Mouse (Mus musculus): ENCODE measurements around the gene Eral1.

The Eral1 gene

DNA sequence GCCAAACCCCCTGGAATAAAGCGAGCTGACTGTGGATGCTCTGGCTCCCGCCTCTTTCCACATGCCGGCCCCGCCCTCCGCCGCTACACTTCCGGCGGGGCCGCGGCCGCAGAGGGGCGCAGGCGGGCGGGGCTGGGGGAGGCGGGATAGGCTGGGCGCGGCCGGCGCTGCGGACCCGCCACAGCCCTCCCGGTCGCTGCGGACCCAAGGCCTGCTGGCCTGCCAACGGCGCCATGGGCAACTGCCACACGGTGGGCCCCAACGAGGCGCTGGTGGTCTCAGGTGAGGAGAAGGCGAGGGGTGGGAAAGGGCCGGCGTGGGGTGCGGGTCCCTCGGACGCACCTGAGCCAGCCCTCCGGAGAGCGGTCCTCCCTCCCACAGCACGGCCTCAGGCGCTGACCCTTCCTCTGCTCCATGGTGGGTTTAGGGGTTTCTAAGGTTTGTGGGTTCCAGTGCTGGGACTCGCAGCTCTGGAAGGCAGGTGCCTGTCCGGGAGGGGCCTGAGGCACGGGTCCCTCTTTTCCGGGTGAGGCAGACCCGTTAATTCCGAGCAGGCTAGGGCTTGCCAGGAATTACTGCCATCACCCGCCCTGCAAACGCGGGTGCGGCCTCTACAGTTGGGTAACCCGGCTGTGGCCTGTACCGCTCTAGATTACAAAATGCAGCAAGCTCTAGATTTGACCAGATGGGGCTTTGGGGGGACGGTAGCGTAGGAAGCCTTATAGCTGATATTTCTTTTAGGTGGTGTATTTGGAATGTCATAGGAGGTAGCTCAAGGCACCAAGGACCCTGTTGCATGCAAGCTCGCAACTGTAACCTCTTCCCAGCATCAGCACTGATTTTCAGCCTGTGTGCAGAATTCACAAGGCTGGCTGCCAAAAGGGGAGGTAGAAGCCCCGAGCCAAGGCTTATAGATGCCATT, 42.1 kb downstream of the Eral1 start, which contains the start of gene Flot2:
Gene Flot2, plus strand, starts transcription at position 101 of the 922 bp plus-strand sequence.
- peak; percentile 56 for DNase-seq (ENCODE audit: low spot score)

GRCm38 (mm10) chr11:78036791-78037190, 43.4 kb downstream of the Eral1 start:
- no peak for DNase-seq (ENCODE audit: low spot score)

- DNase-seq (ENCODE audit: low spot score) = no peak
Observed at GRCm38 (mm10) chr11:78033931-78034617, 46.1 kb downstream of the Eral1 start.

DNA sequence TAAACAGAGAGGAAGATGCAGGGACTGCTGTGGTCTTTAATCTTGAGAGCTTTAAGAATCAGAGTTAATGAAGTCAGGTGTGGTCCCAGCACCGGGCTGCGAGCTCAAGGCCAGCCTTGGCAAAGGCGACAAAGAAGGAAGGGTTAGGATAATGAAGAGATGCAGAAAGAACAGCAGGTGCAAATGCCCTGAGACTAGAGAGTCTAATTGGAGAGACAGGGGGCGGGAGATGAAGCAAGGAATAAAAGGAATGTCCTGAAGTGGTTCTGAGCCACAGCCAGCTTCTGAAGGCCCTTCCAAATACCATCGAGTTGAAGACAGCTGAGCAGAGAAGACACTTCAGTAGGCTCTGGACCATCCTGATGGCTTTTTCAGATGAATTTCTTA, 47.4 kb downstream of the Eral1 start:
- no peak for DNase-seq (ENCODE audit: low spot score)

DNA sequence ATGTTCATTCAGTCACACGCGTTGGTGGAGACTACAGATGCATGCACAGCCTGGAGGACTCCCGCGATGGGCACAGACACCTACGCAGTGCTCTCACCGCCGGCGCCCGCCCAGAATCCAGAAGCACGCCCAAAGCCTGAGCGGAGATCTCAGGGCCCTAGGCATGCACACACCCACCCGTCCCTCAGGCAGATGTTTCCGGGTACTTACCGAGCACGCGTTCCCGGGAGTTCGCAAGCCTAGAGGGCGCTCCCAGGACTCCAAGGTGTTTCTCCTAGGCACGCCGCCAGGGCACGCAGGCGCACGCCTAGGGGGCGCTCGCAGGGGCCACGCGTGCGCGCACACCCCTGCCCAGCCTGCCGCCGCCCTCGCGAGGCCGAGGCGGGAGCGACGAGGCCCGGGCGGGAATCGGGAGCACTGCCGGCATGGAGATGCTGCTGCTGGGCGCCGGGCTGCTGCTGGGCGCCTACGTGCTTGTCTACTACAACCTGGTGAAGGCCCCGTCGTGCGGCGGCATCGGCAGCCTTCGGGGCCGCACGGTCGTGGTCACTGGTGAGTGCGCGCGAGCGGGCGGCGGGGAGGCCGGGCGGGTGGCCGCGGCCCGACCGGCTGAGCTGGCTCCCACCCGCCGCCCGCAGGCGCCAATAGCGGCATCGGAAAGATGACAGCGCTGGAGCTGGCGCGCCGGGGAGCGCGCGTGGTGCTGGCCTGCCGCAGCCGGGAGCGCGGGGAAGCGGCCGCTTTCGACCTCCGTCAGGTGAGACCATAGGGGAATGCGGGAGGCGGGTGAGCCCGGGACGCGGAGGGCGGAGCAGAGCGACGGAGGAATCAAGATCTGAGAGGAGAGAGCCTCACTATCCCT, 48.0 kb downstream of the Eral1 start, which contains the start of gene Dhrs13:
Gene Dhrs13, plus strand, starts transcription at position 334 of the 862 bp plus-strand sequence.
- DNase-seq (ENCODE audit: low spot score) = peak; percentile 93

DNA sequence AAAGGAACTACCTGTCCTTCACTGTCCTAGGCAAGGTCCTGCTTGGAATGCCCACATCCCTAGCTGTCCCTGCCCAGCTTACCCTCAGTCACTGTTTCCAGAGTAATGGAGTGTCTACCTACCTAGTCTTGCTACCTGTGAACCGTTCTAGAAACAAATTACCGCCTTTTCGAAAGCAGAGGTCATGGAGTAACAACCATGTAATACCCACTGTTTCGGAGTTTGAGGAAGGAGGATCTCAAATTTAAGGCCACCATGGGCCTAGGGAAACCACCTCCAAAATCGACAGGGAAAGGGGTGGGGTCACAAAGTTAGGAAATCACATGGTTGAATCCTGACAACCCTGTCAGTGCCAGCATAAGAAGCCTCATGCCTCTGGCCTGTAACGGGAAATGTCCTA, 48.8 kb downstream of the Eral1 start:
- DNase-seq (ENCODE audit: low spot score) = no peak

- DNase-seq (ENCODE audit: low spot score) = no peak
Observed at GRCm38 (mm10) chr11:78030600-78030999, 49.6 kb downstream of the Eral1 start.

DNA sequence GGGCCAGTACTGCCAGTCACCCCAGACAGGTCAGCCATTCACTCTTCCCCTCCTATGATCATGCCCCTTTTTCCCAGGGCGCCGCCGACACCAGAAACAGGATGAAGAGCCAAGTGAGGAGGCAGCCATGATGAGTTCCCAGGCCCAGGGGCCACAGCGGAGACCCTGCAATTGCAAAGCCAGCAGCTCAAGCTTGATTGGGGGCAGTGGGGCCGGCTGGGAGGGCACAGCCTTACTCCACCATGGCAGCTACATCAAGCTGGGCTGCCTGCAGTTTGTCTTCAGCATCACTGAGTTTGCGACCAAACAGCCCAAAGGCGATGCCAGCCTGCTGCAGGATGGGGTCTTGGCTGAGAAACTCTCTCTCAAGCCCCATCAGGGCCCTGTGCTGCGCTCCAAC, 50.9 kb downstream of the Eral1 start:
- no peak for DNase-seq (ENCODE audit: low spot score)

GRCm38 (mm10) chr11:78023607-78024006, 56.6 kb downstream of the Eral1 start:
- DNase-seq (ENCODE audit: low spot score) = no peak
